Mouse (Mus musculus) liver, embryonic 14.5 days (tissue): Measurements from ENCODE around the gene Man2a1.

Source experiments
- CTCF ChIP-seq: IDR thresholded peaks from 2 replicates; pipeline ENCODE4 v1.5.1; 2016; ENCODE audit warnings: antibody characterized with exemption, low read depth, control low read depth
- EP300 ChIP-seq: IDR thresholded peaks from 2 replicates; pipeline ENCODE4 v1.6.1; 2016; ENCODE audit warnings: antibody characterized with exemption, low read depth

DNA sequence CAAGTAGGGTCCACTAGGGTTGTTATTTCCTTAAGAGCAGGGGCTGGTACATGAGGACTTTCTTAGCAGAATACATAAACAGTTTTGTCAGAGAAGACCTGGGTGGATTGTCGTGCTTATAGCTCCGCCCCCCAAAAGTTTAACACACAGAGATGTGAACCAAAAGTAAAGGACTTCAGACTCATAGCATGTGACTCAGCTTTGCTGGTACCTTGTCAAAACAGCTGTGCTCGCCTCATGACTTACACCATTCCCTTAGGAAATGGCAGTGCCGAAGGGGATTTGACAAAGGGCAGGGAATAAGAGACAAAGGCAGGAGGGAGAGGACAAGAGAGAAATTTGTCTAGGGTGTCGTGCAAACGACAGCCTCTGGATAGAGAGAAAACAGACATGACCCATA is 166.0 kb downstream of the Man2a1 start:
- TF ChIP-seq EP300 (no peak), CTCF (no peak)
